Mouse (Mus musculus) cerebellum, adult 11-12 months (tissue): ENCODE measurements around the gene Mucl3.
A peak's percentile ranks its signal among the peaks of the same experiment; 100 is the strongest.

Experiments
- DNase-seq: peaks from one replicate; pipeline ENCODE4 v3.0.0; 2022

Gene Mucl3

GRCm38 (mm10) chr17:35643609-35644236 lies at the start of gene Mucl3:
Mucl3 (minus strand) TSS chr17:35643695.
- no peak for DNase-seq

GRCm38 (mm10) chr17:35692368-35692767 lies 48.9 kb upstream of the Mucl3 start:
- no peak for DNase-seq

GRCm38 (mm10) chr17:35691811-35692210 lies 48.3 kb upstream of the Mucl3 start:
- no peak for DNase-seq

- DNase-seq = no peak
Observed at GRCm38 (mm10) chr17:35689936-35690645, 46.6 kb upstream of the Mucl3 start.

GRCm38 (mm10) chr17:35688347-35689175 lies 45.1 kb upstream of the Mucl3 start:
- no peak for DNase-seq

- no peak for DNase-seq
Observed at GRCm38 (mm10) chr17:35685061-35685460, 41.6 kb upstream of the Mucl3 start.

GRCm38 (mm10) chr17:35681986-35682385 lies 38.5 kb upstream of the Mucl3 start:
- no peak for DNase-seq

GRCm38 (mm10) chr17:35680591-35680990 lies 37.1 kb upstream of the Mucl3 start:
- no peak for DNase-seq

- DNase-seq = peak; percentile 91
Observed at GRCm38 (mm10) chr17:35673416-35674035, 30.0 kb upstream of the Mucl3 start, which contains the start of gene Gtf2h4. Gtf2h4 (minus strand) TSS chr17:35673739.

GRCm38 (mm10) chr17:35672527-35672926 lies 29.0 kb upstream of the Mucl3 start:
- peak; percentile 58 for DNase-seq

GRCm38 (mm10) chr17:35671846-35672245 lies 28.4 kb upstream of the Mucl3 start:
- DNase-seq = no peak

- DNase-seq = no peak
Observed at GRCm38 (mm10) chr17:35669731-35670130, 26.2 kb upstream of the Mucl3 start.

- DNase-seq = peak; percentile 97
Observed at GRCm38 (mm10) chr17:35667334-35668065, 24.0 kb upstream of the Mucl3 start, which contains the start of gene Vars2. Vars2 (minus strand) TSS chr17:35667592.

GRCm38 (mm10) chr17:35666851-35667256 lies 23.4 kb upstream of the Mucl3 start:
- no peak for DNase-seq

GRCm38 (mm10) chr17:35665957-35666515 lies 22.5 kb upstream of the Mucl3 start:
- no peak for DNase-seq

GRCm38 (mm10) chr17:35653086-35653485 lies 9.6 kb upstream of the Mucl3 start:
- no peak for DNase-seq

- no peak for DNase-seq
Observed at GRCm38 (mm10) chr17:35649429-35649828, 5.9 kb upstream of the Mucl3 start.

- DNase-seq = no peak
Observed at GRCm38 (mm10) chr17:35639352-35639751, 4.1 kb downstream of the Mucl3 start.

GRCm38 (mm10) chr17:35638475-35639190 lies 4.9 kb downstream of the Mucl3 start:
- DNase-seq = no peak

GRCm38 (mm10) chr17:35636363-35636762 lies 7.1 kb downstream of the Mucl3 start:
- DNase-seq = peak; percentile 44

- peak; percentile 71 for DNase-seq
Observed at GRCm38 (mm10) chr17:35635699-35636111, 7.8 kb downstream of the Mucl3 start.
